Mouse (Mus musculus) heart, postnatal 14 days (tissue): ENCODE results near the gene Med16. TPM values are rescaled to one million over a fixed set of nuclear protein-coding genes. Genes with fewer than 3 reads are reported as not detected.

Experiments
- DNase-seq, 2 experiments: peaks; one replicate each; pipeline ENCODE4 v3.0.0; 2021 to 2022
- intact Hi-C: fragments of 180-260 bp; cut with DNase I; formaldehyde crosslinking; loops from one replicate; pipeline ENCODE4 v1.15.1; 2025
- total RNA-seq, 2 experiments: library from RNA; stranded (reverse); gene quantifications; 2 replicates each; pipeline ENCODE4 v1.2.3; 2021

The Med16 gene
- total RNA-seq, 2 experiments from 2014 or later, result 48.3 to 51.5 TPM

GRCm38 (mm10) chr10:79934272-79934721 is 25.6 kb upstream of the Med16 start:
- DNase-seq, result peak; percentile 88 to 91
- intact Hi-C loops, result no loop called here

GRCm38 (mm10) chr10:79933861-79934260 is 25.1 kb upstream of the Med16 start:
- no peak for DNase-seq
- intact Hi-C loops, result no loop called here

GRCm38 (mm10) chr10:79933145-79933679 is 24.5 kb upstream of the Med16 start:
- intact Hi-C loops, result no loop called here
- DNase-seq, result peak in 1 of 2 experiments; percentile 34

- intact Hi-C loops, result no loop called here
Measured at GRCm38 (mm10) chr10:79932736-79933135, 24.0 kb upstream of the Med16 start.

GRCm38 (mm10) chr10:79931797-79932196 is 23.1 kb upstream of the Med16 start:
- intact Hi-C loops, result no loop called here
- DNase-seq, result no peak

More at GRCm38 (mm10) chr10:79932736-79933135, 24.0 kb upstream of the Med16 start:
- DNase-seq, result peak; percentile 79 to 85

- intact Hi-C loops, result no loop called here
- DNase-seq, result no peak
Measured at GRCm38 (mm10) chr10:79930826-79931186, 22.1 kb upstream of the Med16 start.

GRCm38 (mm10) chr10:79929967-79930825 is 21.5 kb upstream of the Med16 start:
- no peak for DNase-seq
- intact Hi-C loops, result no loop called here

- intact Hi-C loops, result no loop called here
- no peak for DNase-seq
Measured at GRCm38 (mm10) chr10:79928907-79929701, 20.4 kb upstream of the Med16 start.

GRCm38 (mm10) chr10:79928030-79928694 is 19.4 kb upstream of the Med16 start:
- intact Hi-C loops, result no loop called here
- no peak for DNase-seq

GRCm38 (mm10) chr10:79927324-79928029 is 18.8 kb upstream of the Med16 start:
- peak; percentile 55 to 57 for DNase-seq
- intact Hi-C loops, result no loop called here

GRCm38 (mm10) chr10:79926491-79927323 is 18.0 kb upstream of the Med16 start, which contains the start of gene Arid3a:
TSS of gene Arid3a (plus strand) at chr10:79927043.
- peak; percentile 89 to 93 for DNase-seq
- intact Hi-C loops, result no loop called here

GRCm38 (mm10) chr10:79925785-79926490 is 17.2 kb upstream of the Med16 start:
- intact Hi-C loops, result loop anchor here (1.0 kb wide), 3 partner anchors 32 to 91 kb away; no protein-coding TSS in a partner anchor
- DNase-seq, result no peak

GRCm38 (mm10) chr10:79924998-79925784 is 16.5 kb upstream of the Med16 start:
- DNase-seq, result peak; percentile 95 to 97
- intact Hi-C loops, result loop anchor here (1.0 kb wide), 3 partner anchors 33 to 90 kb away; no protein-coding TSS in a partner anchor

- intact Hi-C loops, result no loop called here
Measured at GRCm38 (mm10) chr10:79921572-79921971, 12.8 kb upstream of the Med16 start.

GRCm38 (mm10) chr10:79920958-79921535 is 12.3 kb upstream of the Med16 start, which contains the start of gene R3hdm4:
TSS of gene R3hdm4 (minus strand) at chr10:79921208.
- no peak for DNase-seq
- intact Hi-C loops, result no loop called here

More at GRCm38 (mm10) chr10:79921572-79921971, 12.8 kb upstream of the Med16 start:
- DNase-seq, result peak in 1 of 2 experiments; percentile 26

GRCm38 (mm10) chr10:79920056-79920890 is 11.6 kb upstream of the Med16 start:
- intact Hi-C loops, result no loop called here

More at GRCm38 (mm10) chr10:79920056-79920890, 11.6 kb upstream of the Med16 start:
- no peak for DNase-seq
